Mouse (Mus musculus) ES-Bruce4 (cell line): ENCODE measurements around the gene Pex6. TPM values are rescaled to one million over a fixed set of nuclear protein-coding genes. Genes with fewer than 3 reads are reported as not detected.

Experiments
- H3K27ac ChIP-seq: 2 replicates; pipeline ENCODE4 v1.5.1; 2012; ENCODE audit warnings: low read length, inconsistent platforms; ENCODE audit not compliant: insufficient read depth
- H3K27me3 ChIP-seq: 2 replicates; pipeline ENCODE4 v1.6.1; 2012; ENCODE audit warnings: mild to moderate bottlenecking, low read length, inconsistent platforms; ENCODE audit not compliant: control insufficient read depth, poor library complexity, insufficient read depth, severe bottlenecking
- H3K36me3 ChIP-seq: 2 replicates; pipeline ENCODE4 v1.6.1; 2012; ENCODE audit warnings: inconsistent platforms, mild to moderate bottlenecking, low read length, moderate library complexity; ENCODE audit not compliant: control insufficient read depth, poor library complexity, insufficient read depth, severe bottlenecking
- H3K4me1 ChIP-seq: one replicate; pipeline ENCODE4 v1.8.1; 2011; ENCODE audit warnings: low read length; ENCODE audit not compliant: control insufficient read depth, insufficient read depth
- H3K4me3 ChIP-seq: 2 replicates; pipeline ENCODE4 v1.5.1; 2011; ENCODE audit warnings: low read depth, mild to moderate bottlenecking, low read length
- H3K9ac ChIP-seq: 2 replicates; pipeline ENCODE4 v1.6.1; 2012; ENCODE audit warnings: low read depth, mild to moderate bottlenecking, inconsistent platforms; ENCODE audit not compliant: poor library complexity, severe bottlenecking
- H3K9me3 ChIP-seq: replicated peaks from 2 replicates; pipeline ENCODE4 v1.6.1; 2012; ENCODE audit warnings: mild to moderate bottlenecking, low read length, inconsistent platforms; ENCODE audit not compliant: control insufficient read depth, poor library complexity, insufficient read depth, severe bottlenecking
- CTCF ChIP-seq: IDR thresholded peaks from one replicate; pipeline ENCODE4 v1.8.1; 2011; ENCODE audit warnings: low read depth, low read length
- EP300 ChIP-seq: IDR thresholded peaks from 2 replicates; pipeline ENCODE4 v1.6.1; 2011; ENCODE audit warnings: low read depth, low read length; ENCODE audit not compliant: insufficient read depth
- POLR2A ChIP-seq: IDR thresholded peaks from one replicate; pipeline ENCODE4 v1.8.1; 2011; ENCODE audit warnings: low read length; ENCODE audit not compliant: insufficient read depth
- polyA plus RNA-seq: library from polyadenylated mRNA; stranded (reverse); fragments of >200 nt; gene quantifications from 2 replicates; pipeline ENCODE4 v1.2.4, GENCODE M21; 2011; ENCODE audit warnings: low read depth; ENCODE audit not compliant: missing spikeins, insufficient read depth, insufficient read length

Pex6 gene
- polyA plus RNA-seq, 1 experiment = 13.4 TPM

DNA sequence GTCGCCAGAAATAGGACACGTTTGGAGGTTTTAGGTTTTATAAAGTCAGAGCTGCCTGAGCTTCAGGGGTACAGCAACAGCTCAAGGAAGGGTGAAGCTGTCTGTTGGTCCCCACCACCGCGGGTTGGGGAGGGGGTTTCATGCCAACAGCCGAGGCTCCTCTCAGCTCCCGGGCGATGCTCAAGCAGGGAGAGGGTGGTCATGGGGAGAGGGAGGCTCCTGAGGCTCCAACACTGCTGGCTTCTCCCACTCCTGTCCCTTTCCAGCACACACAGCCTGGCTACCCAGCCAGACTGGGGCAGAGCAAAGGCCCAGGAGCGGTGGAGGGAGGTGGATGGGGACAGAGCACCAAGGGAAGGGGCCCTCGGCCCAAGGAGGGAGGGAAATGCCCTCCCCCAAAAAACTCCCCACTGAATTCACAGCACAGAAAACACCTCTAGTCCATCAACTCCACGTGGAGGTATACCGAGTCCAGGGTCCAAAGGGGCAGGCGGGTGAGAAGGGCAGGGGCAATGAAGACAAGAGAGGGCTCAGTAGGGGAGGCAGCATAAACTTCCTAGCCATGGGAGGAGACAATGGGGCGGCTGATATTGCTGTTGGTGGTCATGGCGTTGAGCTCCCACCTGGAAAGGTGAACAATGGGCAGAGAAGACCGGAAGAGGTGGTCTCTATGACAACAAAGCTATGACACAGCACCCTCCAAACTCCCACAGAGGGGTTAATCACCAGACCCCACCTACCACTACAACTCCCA lies 36.6 kb upstream of the Pex6 start:
- Histone ChIP-seq H3K9me3 (no peaks in the 10 kb centered on the region), H3K27me3 (no peaks in the 10 kb centered on the region), H3K4me1 (peaks cover 6% of the 10 kb centered on the region), H3K9ac (peak overlapping the region; percentile 22), H3K4me3 (peak overlapping the region; percentile 80), H3K36me3 (peaks cover 19% of the 10 kb centered on the region), H3K27ac (peak overlapping the region; percentile 36)
- TF ChIP-seq POLR2A (no peak), EP300 (peak; percentile 32; the same call in 1 of the 2 replicates)

DNA sequence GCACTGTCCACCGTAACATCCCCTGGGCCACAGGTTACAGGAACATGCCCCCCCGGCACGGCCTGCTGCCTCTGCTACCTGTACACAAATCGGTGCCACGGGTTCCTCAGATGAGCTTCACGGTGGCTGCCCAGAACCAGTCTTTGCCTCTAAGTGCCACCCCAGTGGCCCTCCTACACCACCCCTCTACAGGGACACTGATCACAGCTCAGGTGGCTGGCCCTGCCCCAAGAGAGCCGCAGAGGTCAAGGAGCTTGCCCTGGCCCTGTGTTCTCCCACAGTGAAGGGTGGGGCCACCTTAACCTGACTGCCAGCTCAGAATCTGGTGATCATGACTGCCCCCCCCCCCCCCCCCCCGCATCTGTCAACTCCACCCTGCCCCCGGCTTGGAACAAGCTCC lies 32.8 kb upstream of the Pex6 start, which contains the start of gene Mea1:
Gene Mea1 (plus strand): TSS at position 378 of the 400 bp plus-strand sequence.
- TF ChIP-seq POLR2A = no peak
- no peak for TF ChIP-seq CTCF
- no peak for TF ChIP-seq EP300
- Histone ChIP-seq H3K36me3 (peaks cover 19% of the 10 kb centered on the region), H3K4me1 (peaks cover 1% of the 10 kb centered on the region), H3K27ac (no peak within 1 kb of the TSS), H3K9ac (peak within 1 kb of the TSS; percentile 93; the same call in 1 of the 2 replicates), H3K9me3 (no peaks in the 10 kb centered on the region), H3K27me3 (no peaks in the 10 kb centered on the region), H3K4me3 (peak within 1 kb of the TSS; percentile 91; the same call in 1 of the 2 replicates)

DNA sequence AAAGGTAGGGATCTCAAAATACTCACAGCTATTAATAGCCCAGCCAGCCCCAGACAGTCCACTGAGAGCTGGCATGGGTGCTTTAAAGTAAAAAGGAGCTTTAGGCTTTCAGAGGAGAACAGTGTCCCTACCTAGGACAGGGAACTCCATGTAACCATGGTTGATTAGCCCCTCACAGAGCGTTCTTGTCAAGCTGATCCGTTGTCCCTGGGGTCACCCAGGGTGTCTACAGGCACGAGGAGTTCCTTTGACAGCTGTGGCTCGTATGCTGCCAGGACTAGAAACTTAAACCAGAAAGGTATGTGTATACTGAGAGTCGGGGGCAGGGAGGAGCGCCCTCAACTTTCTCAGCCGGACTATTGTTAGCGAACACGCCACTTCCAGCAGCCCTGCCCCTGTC lies 32.4 kb upstream of the Pex6 start:
- TF ChIP-seq POLR2A = no peak
- TF ChIP-seq CTCF = no peak
- TF ChIP-seq EP300 = no peak
- H3K27me3 ChIP-seq = no peaks in the 10 kb centered on the region
- H3K9ac ChIP-seq = peak overlapping the region; percentile 93; the same call in 1 of the 2 replicates
- no peak overlapping the region for H3K4me3 ChIP-seq
- no peak overlapping the region for H3K27ac ChIP-seq
- H3K9me3 ChIP-seq = no peaks in the 10 kb centered on the region
- peaks cover 19% of the 10 kb centered on the region for H3K36me3 ChIP-seq
- H3K4me1 ChIP-seq = peaks cover 1% of the 10 kb centered on the region

DNA sequence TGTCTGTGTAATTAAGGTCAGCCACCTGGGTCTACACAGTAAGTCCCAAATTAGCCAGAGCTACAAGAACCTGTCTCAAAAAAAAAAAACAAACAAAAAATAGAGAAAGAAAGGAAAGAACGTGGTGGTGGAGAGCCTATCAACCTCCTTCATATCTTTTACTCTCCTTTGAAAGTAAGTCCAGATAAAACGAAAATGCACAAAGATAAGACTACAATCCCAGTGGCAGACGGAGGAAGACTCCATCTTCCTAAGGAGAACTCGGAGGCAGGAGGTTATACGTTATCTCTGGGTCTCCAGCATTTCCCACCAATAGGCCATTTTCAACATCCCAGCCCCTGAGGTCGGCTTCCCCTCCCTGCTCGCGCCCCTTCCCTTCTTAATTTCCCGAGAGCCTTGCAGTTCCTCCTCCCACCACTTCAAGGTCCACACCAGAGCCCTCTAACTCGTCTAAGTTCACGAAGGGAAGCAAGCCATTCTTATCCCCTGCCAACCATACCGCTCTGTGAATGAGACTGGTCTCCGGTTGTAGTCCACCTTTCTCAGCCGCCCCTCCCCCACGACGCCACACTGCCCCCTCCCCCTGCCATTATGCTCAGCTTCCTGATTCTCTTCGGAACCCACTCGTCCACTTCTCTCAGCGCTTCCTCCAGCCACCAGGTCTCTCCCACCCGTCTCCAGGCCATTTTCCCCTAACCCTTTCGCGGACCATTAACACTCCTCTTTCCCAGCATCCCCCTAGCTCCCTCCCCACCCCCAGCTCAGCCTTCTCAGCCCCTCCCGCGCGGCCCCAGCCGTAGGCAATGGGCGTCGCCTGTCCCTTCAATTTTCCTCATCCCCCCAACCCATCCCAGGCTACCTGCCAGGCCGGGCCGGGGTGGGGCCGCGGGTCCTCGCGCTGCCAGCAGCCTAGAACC lies 31.2 kb upstream of the Pex6 start:
- H3K9ac ChIP-seq = peak overlapping the region; percentile 93
- no peaks in the 10 kb centered on the region for H3K27me3 ChIP-seq
- peaks cover 1% of the 10 kb centered on the region for H3K4me1 ChIP-seq
- H3K27ac ChIP-seq = peak overlapping the region; percentile 47
- H3K9me3 ChIP-seq = no peaks in the 10 kb centered on the region
- TF ChIP-seq EP300 = no peak
- TF ChIP-seq CTCF = no peak
- TF ChIP-seq POLR2A = no peak
- H3K36me3 ChIP-seq = peaks cover 26% of the 10 kb centered on the region
- peak overlapping the region; percentile 91 for H3K4me3 ChIP-seq

DNA sequence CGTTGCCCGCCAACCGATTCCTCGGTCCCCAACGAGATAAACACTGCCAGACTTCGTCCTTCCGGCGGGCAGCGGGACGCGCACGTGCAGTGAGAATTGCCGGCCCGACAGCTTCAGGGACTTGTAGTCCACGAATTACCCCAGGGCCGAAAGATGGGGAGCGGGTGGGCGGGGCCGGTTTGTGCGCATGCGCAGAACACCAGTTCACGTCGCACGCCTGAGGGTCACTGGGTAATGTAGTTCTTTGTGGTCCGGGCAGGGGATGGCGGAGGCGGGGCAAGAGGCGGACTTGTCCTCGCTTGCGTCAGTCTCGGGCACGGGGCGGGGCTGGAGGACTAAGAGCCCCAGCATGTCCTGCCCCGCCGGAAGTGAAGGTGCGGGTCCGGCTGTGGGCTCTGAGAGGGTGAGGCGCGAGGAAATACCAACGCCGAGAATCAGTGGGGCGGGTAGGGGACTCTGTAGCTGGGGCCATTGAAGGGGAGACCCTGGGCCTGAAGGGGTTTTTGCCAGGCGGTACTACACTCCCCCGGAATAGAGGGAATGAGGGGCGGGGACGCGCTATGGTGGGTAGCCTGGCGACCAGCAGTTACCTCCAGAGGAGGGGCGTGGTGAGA lies 30.4 kb upstream of the Pex6 start, which contains the start of gene Klhdc3:
Gene Klhdc3 (minus strand): TSS at position 155 of the 614 bp plus-strand sequence.
- TF ChIP-seq POLR2A (peak; percentile 50), EP300 (no peak)
- H3K9ac ChIP-seq = peak within 1 kb of the TSS; percentile 93
- H3K4me1 ChIP-seq = peaks cover 1% of the 10 kb centered on the region
- H3K27ac ChIP-seq = peak within 1 kb of the TSS; percentile 47
- no peaks in the 10 kb centered on the region for H3K27me3 ChIP-seq
- peaks cover 31% of the 10 kb centered on the region for H3K36me3 ChIP-seq
- peak within 1 kb of the TSS; percentile 91 for H3K4me3 ChIP-seq
- no peaks in the 10 kb centered on the region for H3K9me3 ChIP-seq
